Mouse (Mus musculus): Measurements from ENCODE around the gene Atg101. TPM values are rescaled to one million over a fixed set of nuclear protein-coding genes. Genes with fewer than 3 reads are reported as not detected.

Atg101 gene
- polyA plus RNA-seq, 1 experiment from 2014 or later, result 67.1 TPM

GRCm38 (mm10) chr15:101277351-101277899 lies 6.6 kb upstream of the Atg101 start:
- peak; percentile 78 for ATAC-seq
- Histone ChIP-seq H3K4me1 (ENCODE audit: control insufficient read depth, insufficient read depth, low read length) (peaks cover 25% of the 10 kb centered on the region), H3K4me3 (ENCODE audit: low read length) (no peak overlapping the region), H3K27me3 (replicated peaks; ENCODE audit: control insufficient read depth, insufficient read depth, low read length) (no peaks in the 10 kb centered on the region), H3K27ac (ENCODE audit: low read length) (peak overlapping the region; percentile 70), H3K36me3 (ENCODE audit: control insufficient read depth, insufficient read depth, low read length) (no peaks in the 10 kb centered on the region), H3K4me2 (ENCODE audit: low read depth, low read length) (no peak overlapping the region), H3K9ac (ENCODE audit: low read depth, low read length) (0 out of 2 replicates have a peak overlapping the region, but pooled peaks have one; percentile 44), H3K9me3 (ENCODE audit: control insufficient read depth, low read length) (no peaks in the 10 kb centered on the region)
- WGBS, result 49% methylated on average over 11 of the region's 11 CpGs

- H3K36me3 ChIP-seq (ENCODE audit: control insufficient read depth, insufficient read depth, low read length), result no peaks in the 10 kb centered on the region
- no peak overlapping the region for H3K4me2 ChIP-seq (ENCODE audit: low read depth, low read length)
- no peaks in the 10 kb centered on the region for H3K27me3 ChIP-seq (replicated peaks; ENCODE audit: control insufficient read depth, insufficient read depth, low read length)
- WGBS, result 40% methylated on average over 5 of the region's 5 CpGs
- H3K4me1 ChIP-seq (ENCODE audit: control insufficient read depth, insufficient read depth, low read length), result peaks cover 25% of the 10 kb centered on the region
- H3K27ac ChIP-seq (ENCODE audit: low read length), result peak overlapping the region; percentile 46; the same call in 1 of the 2 replicates
- H3K9me3 ChIP-seq (ENCODE audit: control insufficient read depth, low read length), result no peaks in the 10 kb centered on the region
- H3K9ac ChIP-seq (ENCODE audit: low read depth, low read length), result 0 out of 2 replicates have a peak overlapping the region, but pooled peaks have one; percentile 0
- no peak for ATAC-seq
- H3K4me3 ChIP-seq (ENCODE audit: low read length), result no peak overlapping the region
Measured at GRCm38 (mm10) chr15:101278589-101278988, 5.5 kb upstream of the Atg101 start.

- H3K4me3 ChIP-seq (ENCODE audit: low read length), result no peak overlapping the region
- peak overlapping the region; percentile 46 for H3K27ac ChIP-seq (ENCODE audit: low read length)
- H3K9me3 ChIP-seq (ENCODE audit: control insufficient read depth, low read length), result no peaks in the 10 kb centered on the region
- 0 out of 2 replicates have a peak overlapping the region, but pooled peaks have one; percentile 41 for H3K9ac ChIP-seq (ENCODE audit: low read depth, low read length)
- peaks cover 25% of the 10 kb centered on the region for H3K4me1 ChIP-seq (ENCODE audit: control insufficient read depth, insufficient read depth, low read length)
- no peak overlapping the region for H3K4me2 ChIP-seq (ENCODE audit: low read depth, low read length)
- H3K27me3 ChIP-seq (replicated peaks; ENCODE audit: control insufficient read depth, insufficient read depth, low read length), result no peaks in the 10 kb centered on the region
- ATAC-seq, result no peak
- no peaks in the 10 kb centered on the region for H3K36me3 ChIP-seq (ENCODE audit: control insufficient read depth, insufficient read depth, low read length)
- WGBS, result 52% methylated on average over 12 of the region's 12 CpGs
Measured at GRCm38 (mm10) chr15:101279430-101279999, 4.6 kb upstream of the Atg101 start.

GRCm38 (mm10) chr15:101282471-101282870 lies 1.6 kb upstream of the Atg101 start:
- Histone ChIP-seq H3K36me3 (ENCODE audit: control insufficient read depth, insufficient read depth, low read length) (peaks cover 6% of the 10 kb centered on the region; the same call in 1 of the 2 replicates), H3K4me1 (ENCODE audit: control insufficient read depth, insufficient read depth, low read length) (peaks cover 31% of the 10 kb centered on the region), H3K9ac (ENCODE audit: low read depth, low read length) (no peak overlapping the region), H3K4me2 (ENCODE audit: low read depth, low read length) (no peak overlapping the region), H3K27ac (ENCODE audit: low read length) (no peak overlapping the region), H3K9me3 (ENCODE audit: control insufficient read depth, low read length) (no peaks in the 10 kb centered on the region), H3K27me3 (replicated peaks; ENCODE audit: control insufficient read depth, insufficient read depth, low read length) (no peaks in the 10 kb centered on the region), H3K4me3 (ENCODE audit: low read length) (no peak overlapping the region)
- ATAC-seq, result no peak
- 73% methylated on average over 5 of the region's 5 CpGs for WGBS

GRCm38 (mm10) chr15:101283183-101283910 lies 725 bp upstream of the Atg101 start:
- peak overlapping the region; percentile 87 for H3K9ac ChIP-seq (ENCODE audit: low read depth, low read length)
- 2% methylated on average over 26 of the region's 26 CpGs for WGBS
- H3K4me2 ChIP-seq (ENCODE audit: low read depth, low read length), result peak overlapping the region; percentile 77
- no peaks in the 10 kb centered on the region for H3K27me3 ChIP-seq (replicated peaks; ENCODE audit: control insufficient read depth, insufficient read depth, low read length)
- peak overlapping the region; percentile 87 for H3K4me3 ChIP-seq (ENCODE audit: low read length)
- H3K4me1 ChIP-seq (ENCODE audit: control insufficient read depth, insufficient read depth, low read length), result peaks cover 22% of the 10 kb centered on the region
- peak; percentile 54 for ATAC-seq
- H3K27ac ChIP-seq (ENCODE audit: low read length), result peak overlapping the region; percentile 20; the same call in 1 of the 2 replicates
- H3K9me3 ChIP-seq (ENCODE audit: control insufficient read depth, low read length), result no peaks in the 10 kb centered on the region
- H3K36me3 ChIP-seq (ENCODE audit: control insufficient read depth, insufficient read depth, low read length), result peaks cover 7% of the 10 kb centered on the region; the same call in 1 of the 2 replicates

- H3K9me3 ChIP-seq (ENCODE audit: control insufficient read depth, low read length), result no peaks in the 10 kb centered on the region
- no peaks in the 10 kb centered on the region for H3K27me3 ChIP-seq (replicated peaks; ENCODE audit: control insufficient read depth, insufficient read depth, low read length)
- no peak overlapping the region for H3K4me3 ChIP-seq (ENCODE audit: low read length)
- H3K4me2 ChIP-seq (ENCODE audit: low read depth, low read length), result no peak overlapping the region
- peaks cover 8% of the 10 kb centered on the region for H3K4me1 ChIP-seq (ENCODE audit: control insufficient read depth, insufficient read depth, low read length)
- H3K27ac ChIP-seq (ENCODE audit: low read length), result no peak overlapping the region
- H3K9ac ChIP-seq (ENCODE audit: low read depth, low read length), result no peak overlapping the region
- no peak for ATAC-seq
- H3K36me3 ChIP-seq (ENCODE audit: control insufficient read depth, insufficient read depth, low read length), result peaks cover 16% of the 10 kb centered on the region
- 64% methylated on average over 9 of the region's 9 CpGs for WGBS
Measured at GRCm38 (mm10) chr15:101286129-101286770, 2.2 kb downstream of the Atg101 start.

GRCm38 (mm10) chr15:101287361-101287760 lies 3.3 kb downstream of the Atg101 start:
- Histone ChIP-seq H3K4me2 (ENCODE audit: low read depth, low read length) (no peak overlapping the region), H3K36me3 (ENCODE audit: control insufficient read depth, insufficient read depth, low read length) (peaks cover 16% of the 10 kb centered on the region), H3K27me3 (replicated peaks; ENCODE audit: control insufficient read depth, insufficient read depth, low read length) (no peaks in the 10 kb centered on the region), H3K9me3 (ENCODE audit: control insufficient read depth, low read length) (no peaks in the 10 kb centered on the region), H3K4me3 (ENCODE audit: low read length) (no peak overlapping the region), H3K27ac (ENCODE audit: low read length) (no peak overlapping the region), H3K9ac (ENCODE audit: low read depth, low read length) (no peak overlapping the region), H3K4me1 (ENCODE audit: control insufficient read depth, insufficient read depth, low read length) (peaks cover 8% of the 10 kb centered on the region)
- WGBS, result 81% methylated on average over 6 of the region's 6 CpGs
- ATAC-seq, result no peak

- Histone ChIP-seq H3K27ac (ENCODE audit: low read length) (no peak overlapping the region), H3K4me2 (ENCODE audit: low read depth, low read length) (no peak overlapping the region), H3K27me3 (replicated peaks; ENCODE audit: control insufficient read depth, insufficient read depth, low read length) (no peaks in the 10 kb centered on the region), H3K4me3 (ENCODE audit: low read length) (no peak overlapping the region), H3K36me3 (ENCODE audit: control insufficient read depth, insufficient read depth, low read length) (peaks cover 16% of the 10 kb centered on the region), H3K4me1 (ENCODE audit: control insufficient read depth, insufficient read depth, low read length) (peaks cover 7% of the 10 kb centered on the region; the same call in 1 of the 2 replicates), H3K9ac (ENCODE audit: low read depth, low read length) (no peak overlapping the region), H3K9me3 (ENCODE audit: control insufficient read depth, low read length) (no peaks in the 10 kb centered on the region)
- ATAC-seq, result no peak
- 92% methylated on average over 15 of the region's 15 CpGs for WGBS
Measured at GRCm38 (mm10) chr15:101290354-101290753, 6.3 kb downstream of the Atg101 start.

GRCm38 (mm10) chr15:101292012-101292411 lies 7.9 kb downstream of the Atg101 start:
- Histone ChIP-seq H3K4me2 (ENCODE audit: low read depth, low read length) (no peak overlapping the region), H3K9ac (ENCODE audit: low read depth, low read length) (no peak overlapping the region), H3K27ac (ENCODE audit: low read length) (no peak overlapping the region), H3K4me1 (ENCODE audit: control insufficient read depth, insufficient read depth, low read length) (0 out of 2 replicates have a peak, but pooled peaks cover 6% of the 10 kb centered on the region), H3K4me3 (ENCODE audit: low read length) (no peak overlapping the region), H3K9me3 (ENCODE audit: control insufficient read depth, low read length) (no peaks in the 10 kb centered on the region), H3K27me3 (replicated peaks; ENCODE audit: control insufficient read depth, insufficient read depth, low read length) (no peaks in the 10 kb centered on the region), H3K36me3 (ENCODE audit: control insufficient read depth, insufficient read depth, low read length) (peaks cover 14% of the 10 kb centered on the region)
- no peak for ATAC-seq
- 79% methylated on average over 3 of the region's 3 CpGs for WGBS
